Mouse (Mus musculus): ENCODE data around the gene Saxo2.

The Saxo2 gene

GRCm38 (mm10) chr7:82648353-82649080 lies at the start of gene Saxo2, which contains the start of gene Efl1:
Gene Saxo2, minus strand, starts transcription at chr7:82648528.
Gene Efl1, plus strand, starts transcription at chr7:82648614.
- peak; percentile 94 for DNase-seq (ENCODE audit: low read depth, low spot score)

- no peak for DNase-seq (ENCODE audit: low read depth, low spot score)
These were observed 49.3 kb upstream of the Saxo2 start for GRCm38 (mm10) chr7:82697668-82698067.

GRCm38 (mm10) chr7:82691021-82691738 lies 42.9 kb upstream of the Saxo2 start:
- no peak for DNase-seq (ENCODE audit: low read depth, low spot score)

- no peak for DNase-seq (ENCODE audit: low read depth, low spot score)
These were observed 40.4 kb upstream of the Saxo2 start for GRCm38 (mm10) chr7:82688736-82689135.

- DNase-seq (ENCODE audit: low read depth, low spot score), result no peak
These were observed 31.6 kb upstream of the Saxo2 start for GRCm38 (mm10) chr7:82679901-82680300.

GRCm38 (mm10) chr7:82676834-82677233 lies 28.5 kb upstream of the Saxo2 start:
- DNase-seq (ENCODE audit: low read depth, low spot score), result no peak

- no peak for DNase-seq (ENCODE audit: low read depth, low spot score)
These were observed 27.7 kb upstream of the Saxo2 start for GRCm38 (mm10) chr7:82676001-82676400.

- DNase-seq (ENCODE audit: low read depth, low spot score), result no peak
These were observed 16.3 kb upstream of the Saxo2 start for GRCm38 (mm10) chr7:82664604-82665003.

GRCm38 (mm10) chr7:82649081-82649445 lies 735 bp upstream of the Saxo2 start:
- no peak for DNase-seq (ENCODE audit: low read depth, low spot score)

- peak; percentile 6 for DNase-seq (ENCODE audit: low read depth, low spot score)
These were observed 419 bp downstream of the Saxo2 start for GRCm38 (mm10) chr7:82647909-82648308.

- no peak for DNase-seq (ENCODE audit: low read depth, low spot score)
These were observed 1.1 kb downstream of the Saxo2 start for GRCm38 (mm10) chr7:82647183-82647582.

GRCm38 (mm10) chr7:82625342-82625741 lies 23.0 kb downstream of the Saxo2 start:
- DNase-seq (ENCODE audit: low read depth, low spot score), result no peak

GRCm38 (mm10) chr7:82609629-82610028 lies 38.7 kb downstream of the Saxo2 start:
- no peak for DNase-seq (ENCODE audit: low read depth, low spot score)

- no peak for DNase-seq (ENCODE audit: low read depth, low spot score)
These were observed 42.9 kb downstream of the Saxo2 start for GRCm38 (mm10) chr7:82605425-82605824.

- no peak for DNase-seq (ENCODE audit: low read depth, low spot score)
These were observed 46.3 kb downstream of the Saxo2 start for GRCm38 (mm10) chr7:82602008-82602407.

- DNase-seq (ENCODE audit: low read depth, low spot score), result no peak
These were observed 57.4 kb downstream of the Saxo2 start for GRCm38 (mm10) chr7:82590931-82591330.

Measured in telencephalon, adult 2 months (tissue).